Mouse (Mus musculus) heart, postnatal 0 days (tissue): ENCODE measurements around the gene Ccnd3. TPM values are rescaled to one million over a fixed set of nuclear protein-coding genes. Genes with fewer than 3 reads are reported as not detected.

ENCODE experiments used
- ATAC-seq: fragments of 200-750 bp; cut with Nextera tagmentation; 2 replicates; pipeline ENCODE4 v1.8.0; 2017; ENCODE audit warnings: low read depth, moderate number of reproducible peaks, moderate library complexity; ENCODE audit not compliant: insufficient read depth
- DNase-seq: peaks from one replicate; pipeline ENCODE4 v3.0.0-alpha.2; 2016; ENCODE audit warnings: low spot score
- H3K27ac ChIP-seq: fragments of 300-500 bp; sonication (generic); 2 replicates; pipeline ENCODE4 v1.5.1; 2014; ENCODE audit warnings: low read depth, mild to moderate bottlenecking
- H3K27me3 ChIP-seq: fragments of 300-500 bp; sonication (generic); 2 replicates; pipeline ENCODE4 v1.6.1; 2014; ENCODE audit warnings: low read length, mixed read lengths; ENCODE audit not compliant: control insufficient read depth, insufficient read depth
- H3K36me3 ChIP-seq: fragments of 300-500 bp; sonication (generic); replicated peaks from 2 replicates; pipeline ENCODE4 v1.6.1; 2014; ENCODE audit warnings: low read length, mixed read lengths; ENCODE audit not compliant: control insufficient read depth, insufficient read depth
- H3K4me1 ChIP-seq: fragments of 300-500 bp; sonication (generic); 2 replicates; pipeline ENCODE4 v1.6.1; 2014; ENCODE audit warnings: antibody characterized with exemption; ENCODE audit not compliant: control insufficient read depth, insufficient read depth
- H3K4me2 ChIP-seq: fragments of 300-500 bp; sonication (generic); 2 replicates; pipeline ENCODE4 v1.6.1; 2014; ENCODE audit warnings: low read depth, mild to moderate bottlenecking, low read length, moderate library complexity
- H3K4me3 ChIP-seq: fragments of 300-500 bp; sonication (generic); 2 replicates; pipeline ENCODE4 v1.5.1; 2014; ENCODE audit warnings: low read depth, low read length
- H3K9ac ChIP-seq: fragments of 300-500 bp; sonication (generic); replicated peaks from 2 replicates; pipeline ENCODE4 v1.6.1; 2014; ENCODE audit warnings: low read depth, low read length, mixed read lengths
- H3K9me3 ChIP-seq: fragments of 300-500 bp; sonication (generic); replicated peaks from 2 replicates; pipeline ENCODE4 v1.6.1; 2016; ENCODE audit warnings: low read length; ENCODE audit not compliant: control insufficient read depth
- CTCF ChIP-seq: IDR thresholded peaks from 2 replicates; pipeline ENCODE4 v1.5.1; 2016; ENCODE audit warnings: antibody characterized with exemption, control low read depth, low read depth
- EP300 ChIP-seq: IDR thresholded peaks from 2 replicates; pipeline ENCODE4 v1.6.1; 2016; ENCODE audit warnings: antibody characterized with exemption, low read depth
- WGBS: fragments of 180-500 bp; shearing (Covaris S2); extraction: QIAGEN DNeasy Blood & Tissue Kit; methylation state at CpG from one replicate; pipeline ENCODE4 v1.1.7; 2014; 5-methylcytosine and 5-hydroxymethylcytosine counted together
- polyA plus RNA-seq: library from polyadenylated mRNA; unstranded; fragments of >200 nt; fragmentation: Nextera tagmentation; extraction: Ambion mirVana; gene quantifications from 2 replicates; pipeline ENCODE4 v1.2.1, GENCODE M21; 2015
- total RNA-seq: library from RNA; depleted of rRNA; stranded (reverse); fragments of >200 nt; gene quantifications from 2 replicates; pipeline ENCODE4 v1.2.3, GENCODE M21; 2014; ENCODE audit warnings: low replicate concordance; rRNA removed

Gene Ccnd3
- total and polyA plus RNA-seq, 2 experiments from 2014 or later, result 180 to 231 TPM

DNA sequence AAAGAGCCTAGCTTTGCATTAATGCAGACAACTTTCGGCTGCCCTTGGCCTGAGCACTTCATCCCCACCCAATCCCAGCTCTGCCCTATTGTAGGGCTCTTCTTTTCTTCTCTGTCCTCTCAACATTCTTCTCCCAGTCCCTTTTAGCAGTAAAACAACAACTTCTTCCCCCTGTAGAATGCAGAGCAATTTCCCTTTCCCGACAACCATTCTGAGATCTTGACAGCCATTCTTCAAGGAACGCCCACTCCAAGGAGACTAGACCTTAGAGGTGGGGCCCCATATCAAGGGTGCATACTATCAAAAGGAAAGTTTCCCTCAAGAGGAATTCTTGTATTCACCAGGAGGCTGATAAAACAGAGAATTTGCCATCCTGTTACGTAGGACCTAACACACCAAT, 144.1 kb downstream of the Ccnd3 start:
- no peak overlapping the region for H3K27ac ChIP-seq
- no peak for ATAC-seq
- H3K36me3 ChIP-seq, result no peaks in the 10 kb centered on the region
- WGBS, result 68% methylated on average over 4 of the region's 4 CpGs
- no peaks in the 10 kb centered on the region for H3K4me1 ChIP-seq
- no peak overlapping the region for H3K9ac ChIP-seq
- H3K4me2 ChIP-seq, result no peak overlapping the region
- H3K9me3 ChIP-seq, result no peaks in the 10 kb centered on the region
- no peak for DNase-seq
- TF ChIP-seq CTCF, result no peak
- no peak for TF ChIP-seq EP300
- H3K27me3 ChIP-seq, result no peaks in the 10 kb centered on the region
- H3K4me3 ChIP-seq, result no peak overlapping the region

Other genes starting within 250 kb of the Ccnd3 start
- 28.5 and 34.9 TPM in 2 replicates for gene Mrps10, start 136.2 kb upstream of the Ccnd3 start, total RNA-seq
- 81.7 and 87.3 TPM in 2 replicates for gene Mrps10, start 136.2 kb upstream of the Ccnd3 start, polyA plus RNA-seq
- not detected in 2 replicates for gene Guca1b, start 119.7 kb upstream of the Ccnd3 start, total RNA-seq
- gene Guca1b, start 119.7 kb upstream of the Ccnd3 start, polyA plus RNA-seq, result 0.32 and 0.38 TPM in 2 replicates
- not detected in 2 replicates for gene Guca1a, start 104.5 kb upstream of the Ccnd3 start, total RNA-seq
- 0.86 and 1.0 TPM in 2 replicates for gene Guca1a, start 104.5 kb upstream of the Ccnd3 start, polyA plus RNA-seq
- 1.3 and 1.8 TPM in 2 replicates for gene AI661453, start 68.4 kb upstream of the Ccnd3 start, total RNA-seq
- gene AI661453, start 68.4 kb upstream of the Ccnd3 start, polyA plus RNA-seq, result 0.92 and 1.0 TPM in 2 replicates
- gene 1700001C19Rik, start 67.7 kb upstream of the Ccnd3 start, total RNA-seq, result 3.4 TPM in 1 of 2 replicates, not detected in the other
- gene 1700001C19Rik, start 67.7 kb upstream of the Ccnd3 start, polyA plus RNA-seq, result 1.1 and 1.4 TPM in 2 replicates
- 14.7 and 26.4 TPM in 2 replicates for gene Taf8, start 2.8 kb upstream of the Ccnd3 start, total RNA-seq
- 11.5 and 11.9 TPM in 2 replicates for gene Taf8, start 2.8 kb upstream of the Ccnd3 start, polyA plus RNA-seq
- 14.3 and 17.4 TPM in 2 replicates for gene Bysl, start 106.4 kb downstream of the Ccnd3 start, total RNA-seq
- gene Bysl, start 106.4 kb downstream of the Ccnd3 start, polyA plus RNA-seq, result 15.8 and 19.9 TPM in 2 replicates
- 26.5 and 30.1 TPM in 2 replicates for gene Med20, start 106.5 kb downstream of the Ccnd3 start, total RNA-seq
- gene Med20, start 106.5 kb downstream of the Ccnd3 start, polyA plus RNA-seq, result 21.8 and 26.3 TPM in 2 replicates
- 2.3 TPM in 1 of 2 replicates, not detected in the other for gene Gm20517, start 106.5 kb downstream of the Ccnd3 start, total RNA-seq
- gene Gm20517, start 106.5 kb downstream of the Ccnd3 start, polyA plus RNA-seq, result 1.4 and 1.7 TPM in 2 replicates
- 3.5 and 10.8 TPM in 2 replicates for gene Usp49, start 125.6 kb downstream of the Ccnd3 start, total RNA-seq
- 1.4 TPM in 2 replicates for gene Usp49, start 125.6 kb downstream of the Ccnd3 start, polyA plus RNA-seq
- gene Tomm6, start 183.3 kb downstream of the Ccnd3 start, total RNA-seq, result 141 and 171 TPM in 2 replicates
- gene Tomm6, start 183.3 kb downstream of the Ccnd3 start, polyA plus RNA-seq, result 334 and 345 TPM in 2 replicates
- gene Frs3, start 184.0 kb downstream of the Ccnd3 start, total RNA-seq, result 6.1 and 18.9 TPM in 2 replicates
- 3.7 and 4.2 TPM in 2 replicates for gene Frs3, start 184.0 kb downstream of the Ccnd3 start, polyA plus RNA-seq
- 0.12 TPM in 1 of 2 replicates, not detected in the other for gene Gm21981, start 189.4 kb downstream of the Ccnd3 start, total RNA-seq
- gene Gm21981, start 189.4 kb downstream of the Ccnd3 start, polyA plus RNA-seq, result 0.19 and 0.22 TPM in 2 replicates
- gene Prickle4, start 189.7 kb downstream of the Ccnd3 start, total RNA-seq, result 9.9 TPM in 1 of 2 replicates, not detected in the other
- 0.36 and 0.93 TPM in 2 replicates for gene Prickle4, start 189.7 kb downstream of the Ccnd3 start, polyA plus RNA-seq
- gene Pgc, start 221.8 kb downstream of the Ccnd3 start, total RNA-seq, result 0.35 TPM in 1 of 2 replicates, not detected in the other
- gene Pgc, start 221.8 kb downstream of the Ccnd3 start, polyA plus RNA-seq, result not detected in 2 replicates
- 42.4 and 57.5 TPM in 2 replicates for gene Tfeb, start 232.0 kb downstream of the Ccnd3 start, total RNA-seq
- gene Tfeb, start 232.0 kb downstream of the Ccnd3 start, polyA plus RNA-seq, result 26.9 and 27.9 TPM in 2 replicates